Mouse (Mus musculus): ENCODE results near the gene Anapc15-ps.

Anapc15-ps gene

GRCm38 (mm10) chr10:95673351-95673750 is at the start of gene Anapc15-ps:
TSS of gene Anapc15-ps (minus strand) at chr10:95673451.
- DNase-seq (ENCODE audit: low read depth, low spot score): no peak

- DNase-seq (ENCODE audit: low read depth, low spot score): no peak
These were observed 49.0 kb upstream of the Anapc15-ps start for GRCm38 (mm10) chr10:95722203-95722611.

GRCm38 (mm10) chr10:95720181-95720798 is 47.0 kb upstream of the Anapc15-ps start:
- DNase-seq (ENCODE audit: low read depth, low spot score): peak; percentile 73

- DNase-seq (ENCODE audit: low read depth, low spot score): peak; percentile 95
These were observed 46.2 kb upstream of the Anapc15-ps start for GRCm38 (mm10) chr10:95719472-95719871.

GRCm38 (mm10) chr10:95718760-95719159 is 45.5 kb upstream of the Anapc15-ps start:
- DNase-seq (ENCODE audit: low read depth, low spot score): peak; percentile 64

GRCm38 (mm10) chr10:95717106-95717680 is 43.9 kb upstream of the Anapc15-ps start:
- DNase-seq (ENCODE audit: low read depth, low spot score): peak; percentile 41

GRCm38 (mm10) chr10:95715687-95716086 is 42.4 kb upstream of the Anapc15-ps start:
- no peak for DNase-seq (ENCODE audit: low read depth, low spot score)

- DNase-seq (ENCODE audit: low read depth, low spot score): no peak
These were observed 39.0 kb upstream of the Anapc15-ps start for GRCm38 (mm10) chr10:95712221-95712620.

GRCm38 (mm10) chr10:95709903-95710660 is 36.8 kb upstream of the Anapc15-ps start:
- DNase-seq (ENCODE audit: low read depth, low spot score): no peak

- no peak for DNase-seq (ENCODE audit: low read depth, low spot score)
These were observed 36.1 kb upstream of the Anapc15-ps start for GRCm38 (mm10) chr10:95709143-95709880.

- DNase-seq (ENCODE audit: low read depth, low spot score): no peak
These were observed 34.8 kb upstream of the Anapc15-ps start for GRCm38 (mm10) chr10:95708001-95708400.

GRCm38 (mm10) chr10:95706867-95707266 is 33.6 kb upstream of the Anapc15-ps start:
- no peak for DNase-seq (ENCODE audit: low read depth, low spot score)

GRCm38 (mm10) chr10:95705747-95706146 is 32.5 kb upstream of the Anapc15-ps start:
- no peak for DNase-seq (ENCODE audit: low read depth, low spot score)

GRCm38 (mm10) chr10:95704847-95705246 is 31.6 kb upstream of the Anapc15-ps start:
- no peak for DNase-seq (ENCODE audit: low read depth, low spot score)

GRCm38 (mm10) chr10:95703730-95704129 is 30.5 kb upstream of the Anapc15-ps start:
- no peak for DNase-seq (ENCODE audit: low read depth, low spot score)

GRCm38 (mm10) chr10:95700422-95700821 is 27.2 kb upstream of the Anapc15-ps start:
- DNase-seq (ENCODE audit: low read depth, low spot score): peak; percentile 56

- DNase-seq (ENCODE audit: low read depth, low spot score): no peak
These were observed 25.9 kb upstream of the Anapc15-ps start for GRCm38 (mm10) chr10:95698920-95699714.

- DNase-seq (ENCODE audit: low read depth, low spot score): no peak
These were observed 23.0 kb upstream of the Anapc15-ps start for GRCm38 (mm10) chr10:95696253-95696641.

- no peak for DNase-seq (ENCODE audit: low read depth, low spot score)
These were observed 22.5 kb upstream of the Anapc15-ps start for GRCm38 (mm10) chr10:95695603-95696252.

GRCm38 (mm10) chr10:95694559-95695251 is 21.5 kb upstream of the Anapc15-ps start:
- no peak for DNase-seq (ENCODE audit: low read depth, low spot score)
